Mouse (Mus musculus): ENCODE data around the gene Add3. TPM values are rescaled to one million over a fixed set of nuclear protein-coding genes. Genes with fewer than 3 reads are reported as not detected.

Add3 gene
- total RNA-seq, 1 experiment from 2014 or later = 61.2 TPM

GRCm38 (mm10) chr19:53188724-53189220 is 48.5 kb downstream of the Add3 start:
- ATAC-seq (replicated peaks; ENCODE audit: low read depth, poor library complexity, severe bottlenecking) = no peak

- no peak for ATAC-seq (replicated peaks; ENCODE audit: low read depth, poor library complexity, severe bottlenecking)
Observed at GRCm38 (mm10) chr19:53189736-53190135, 49.5 kb downstream of the Add3 start.

- no peak for ATAC-seq (replicated peaks; ENCODE audit: low read depth, poor library complexity, severe bottlenecking)
Observed at GRCm38 (mm10) chr19:53190232-53190631, 50.0 kb downstream of the Add3 start.

GRCm38 (mm10) chr19:53191867-53192487 is 51.7 kb downstream of the Add3 start:
- ATAC-seq (replicated peaks; ENCODE audit: low read depth, poor library complexity, severe bottlenecking) = no peak; the same call in 1 of the 2 replicates

- ATAC-seq (replicated peaks; ENCODE audit: low read depth, poor library complexity, severe bottlenecking) = no peak
Observed at GRCm38 (mm10) chr19:53193190-53193589, 52.9 kb downstream of the Add3 start.

GRCm38 (mm10) chr19:53193964-53194582 is 53.8 kb downstream of the Add3 start:
- ATAC-seq (replicated peaks; ENCODE audit: low read depth, poor library complexity, severe bottlenecking) = peak; percentile 82

- ATAC-seq (replicated peaks; ENCODE audit: low read depth, poor library complexity, severe bottlenecking) = no peak
Observed at GRCm38 (mm10) chr19:53194751-53195520, 54.7 kb downstream of the Add3 start.

- ATAC-seq (replicated peaks; ENCODE audit: low read depth, poor library complexity, severe bottlenecking) = no peak
Observed at GRCm38 (mm10) chr19:53196961-53197360, 56.7 kb downstream of the Add3 start.

GRCm38 (mm10) chr19:53197766-53198165 is 57.5 kb downstream of the Add3 start:
- ATAC-seq (replicated peaks; ENCODE audit: low read depth, poor library complexity, severe bottlenecking) = no peak

GRCm38 (mm10) chr19:53198706-53199572 is 58.7 kb downstream of the Add3 start:
- no peak for ATAC-seq (replicated peaks; ENCODE audit: low read depth, poor library complexity, severe bottlenecking)

- ATAC-seq (replicated peaks; ENCODE audit: low read depth, poor library complexity, severe bottlenecking) = no peak
Observed at GRCm38 (mm10) chr19:53199711-53200110, 59.5 kb downstream of the Add3 start.

- no peak for ATAC-seq (replicated peaks; ENCODE audit: low read depth, poor library complexity, severe bottlenecking)
Observed at GRCm38 (mm10) chr19:53202116-53202515, 61.9 kb downstream of the Add3 start.

GRCm38 (mm10) chr19:53206986-53207385 is 66.7 kb downstream of the Add3 start:
- ATAC-seq (replicated peaks; ENCODE audit: low read depth, poor library complexity, severe bottlenecking) = peak; percentile 63; the same call in 1 of the 2 replicates

- ATAC-seq (replicated peaks; ENCODE audit: low read depth, poor library complexity, severe bottlenecking) = peak; percentile 48; the same call in 1 of the 2 replicates
Observed at GRCm38 (mm10) chr19:53208830-53209229, 68.6 kb downstream of the Add3 start.

- no peak for ATAC-seq (replicated peaks; ENCODE audit: low read depth, poor library complexity, severe bottlenecking)
Observed at GRCm38 (mm10) chr19:53210251-53210650, 70.0 kb downstream of the Add3 start.

GRCm38 (mm10) chr19:53215352-53215751 is 75.1 kb downstream of the Add3 start:
- no peak for ATAC-seq (replicated peaks; ENCODE audit: low read depth, poor library complexity, severe bottlenecking)

GRCm38 (mm10) chr19:53216761-53217538 is 76.7 kb downstream of the Add3 start:
- peak; percentile 56 for ATAC-seq (replicated peaks; ENCODE audit: low read depth, poor library complexity, severe bottlenecking)

GRCm38 (mm10) chr19:53217837-53218236 is 77.6 kb downstream of the Add3 start:
- no peak for ATAC-seq (replicated peaks; ENCODE audit: low read depth, poor library complexity, severe bottlenecking)

- ATAC-seq (replicated peaks; ENCODE audit: low read depth, poor library complexity, severe bottlenecking) = no peak
Observed at GRCm38 (mm10) chr19:53219305-53219704, 79.1 kb downstream of the Add3 start.
